Mouse (Mus musculus) right cerebral cortex, postnatal 25 days (tissue): Measurements from ENCODE around the gene Crxos.
A peak's percentile ranks its signal among the peaks of the same experiment; 100 is the strongest.

Experiments
- DNase-seq: peaks from one replicate; pipeline ENCODE4 v3.0.0; 2022

The Crxos gene

GRCm38 (mm10) chr7:15922220-15922773, 39.9 kb downstream of the Crxos start, which contains the start of gene Selenow:
Selenow (minus strand) TSS chr7:15922402.
- DNase-seq: peak; percentile 90

- no peak for DNase-seq
These were observed 47.5 kb downstream of the Crxos start for GRCm38 (mm10) chr7:15929910-15930309.

- no peak for DNase-seq
These were observed 48.1 kb downstream of the Crxos start for GRCm38 (mm10) chr7:15930543-15930942.

GRCm38 (mm10) chr7:15931635-15932034, 49.2 kb downstream of the Crxos start:
- no peak for DNase-seq

GRCm38 (mm10) chr7:15933437-15934359, 51.3 kb downstream of the Crxos start:
- peak; percentile 57 for DNase-seq

- no peak for DNase-seq
These were observed 55.1 kb downstream of the Crxos start for GRCm38 (mm10) chr7:15937491-15937890.

GRCm38 (mm10) chr7:15938621-15939020, 56.2 kb downstream of the Crxos start:
- no peak for DNase-seq

- no peak for DNase-seq
These were observed 61.9 kb downstream of the Crxos start for GRCm38 (mm10) chr7:15944311-15944710.

- no peak for DNase-seq
These were observed 62.8 kb downstream of the Crxos start for GRCm38 (mm10) chr7:15945211-15945610.

GRCm38 (mm10) chr7:15945721-15946536, 63.5 kb downstream of the Crxos start, which contains the start of gene Nop53:
Nop53 (minus strand) TSS chr7:15946074.
- DNase-seq: peak; percentile 95

- DNase-seq: no peak
These were observed 65.3 kb downstream of the Crxos start for GRCm38 (mm10) chr7:15947653-15948260.

- peak; percentile 61 for DNase-seq
These were observed 66.0 kb downstream of the Crxos start for GRCm38 (mm10) chr7:15948381-15948941.

GRCm38 (mm10) chr7:15949216-15949790, 66.9 kb downstream of the Crxos start:
- DNase-seq: no peak

- no peak for DNase-seq
These were observed 67.6 kb downstream of the Crxos start for GRCm38 (mm10) chr7:15950008-15950407.

GRCm38 (mm10) chr7:15952416-15952815, 70.0 kb downstream of the Crxos start:
- no peak for DNase-seq
